Mouse (Mus musculus) heart, adult 2 months (tissue): ENCODE results near the gene Tesmin.
A peak's percentile ranks its signal among the peaks of the same experiment; 100 is the strongest.

Source experiments
- CTCF ChIP-seq: fragments of 200-600 bp; IDR thresholded peaks from 2 replicates; pipeline ENCODE4 v1.8.1; 2022; ENCODE audit warnings: antibody characterized with exemption, mild to moderate bottlenecking, moderate library complexity
- POLR2A ChIP-seq: fragments of 200-500 bp; IDR thresholded peaks from 2 replicates; pipeline ENCODE4 v1.6.1; 2011; ENCODE audit warnings: mild to moderate bottlenecking, low read depth, low read length, control low read depth; ENCODE audit not compliant: insufficient read depth

GRCm38 (mm10) chr19:3447348-3447747 lies 58.7 kb downstream of the Tesmin start:
- peak; percentile 6; the same call in 1 of the 2 replicates for TF ChIP-seq CTCF
- no peak for TF ChIP-seq POLR2A
